Mouse (Mus musculus): ENCODE results near the gene Kpna6. TPM values are rescaled to one million over a fixed set of nuclear protein-coding genes. Genes with fewer than 3 reads are reported as not detected.
A peak's percentile ranks its signal among the peaks of the same experiment; 100 is the strongest.

The Kpna6 gene
- polyA plus RNA-seq, 1 experiment: 35.0 TPM

DNA sequence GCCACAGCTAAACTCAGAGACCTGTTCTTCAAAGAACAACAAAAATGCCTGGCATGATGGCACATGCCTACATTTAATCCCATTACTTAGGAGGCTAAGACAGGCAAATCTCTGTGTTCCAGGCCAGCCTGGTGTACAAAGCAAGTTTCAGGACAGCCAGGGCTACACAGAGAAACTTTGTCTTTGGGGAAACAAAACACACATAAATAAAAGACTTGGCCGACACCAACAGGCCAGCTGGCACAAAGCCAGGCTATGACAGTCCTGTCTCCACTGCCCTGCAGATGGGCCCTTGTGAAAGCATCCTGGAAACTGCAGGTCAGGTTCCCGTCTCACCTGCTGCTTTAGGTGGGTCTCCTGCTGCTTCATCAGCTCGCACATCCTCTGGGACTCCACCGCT is 41.6 kb downstream of the Kpna6 start:
- Histone ChIP-seq H3K27ac (ENCODE audit: insufficient read depth, low read depth, low read length) (no peak overlapping the region), H3K4me3 (ENCODE audit: insufficient read depth, low read depth, low read length) (no peak overlapping the region), H3K36me3 (ENCODE audit: control insufficient read depth, insufficient read depth, low read length) (peaks cover 10% of the 10 kb centered on the region), H3K4me1 (ENCODE audit: control insufficient read depth, insufficient read depth, low read length) (no peaks in the 10 kb centered on the region), H3K27me3 (replicated peaks; ENCODE audit: control insufficient read depth, insufficient read depth, low read length) (no peaks in the 10 kb centered on the region)
- TF ChIP-seq CTCF (conservative IDR thresholded peaks at IDR 0.05; ENCODE audit: insufficient read depth, insufficient read length, low read depth, low read length): no peak
- no peak for TF ChIP-seq POLR2A (IDR thresholded peaks at IDR 0.05; ENCODE audit: low read depth, low read length)
- DNase-seq: peak; percentile 64
- 59% methylated on average over 4 of the region's 4 CpGs for WGBS

DNA sequence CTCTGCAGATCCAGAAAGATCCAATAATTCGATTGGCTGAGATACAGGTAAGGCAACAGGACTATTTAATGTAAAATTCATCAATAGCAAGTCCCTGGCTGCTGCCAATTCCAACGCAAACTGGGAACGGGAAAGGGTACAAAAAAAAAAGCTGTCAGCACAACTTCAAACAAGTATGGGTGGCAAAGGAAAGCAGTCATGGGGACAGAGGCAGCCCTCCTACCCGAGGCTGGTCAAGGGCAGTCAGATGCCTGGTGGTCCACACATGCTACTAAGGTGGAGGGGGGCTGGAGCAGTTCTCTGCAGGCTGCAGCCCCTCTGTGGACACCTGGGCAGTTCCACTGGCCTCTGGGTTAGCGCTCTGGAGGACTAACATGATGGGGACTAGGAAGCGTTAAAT is 46.5 kb downstream of the Kpna6 start:
- no peaks in the 10 kb centered on the region for H3K27me3 ChIP-seq (replicated peaks; ENCODE audit: control insufficient read depth, insufficient read depth, low read length)
- no peak for DNase-seq
- peaks cover 3% of the 10 kb centered on the region for H3K36me3 ChIP-seq (ENCODE audit: control insufficient read depth, insufficient read depth, low read length)
- H3K27ac ChIP-seq (ENCODE audit: insufficient read depth, low read depth, low read length): no peak overlapping the region
- H3K4me3 ChIP-seq (ENCODE audit: insufficient read depth, low read depth, low read length): no peak overlapping the region
- peaks cover 12% of the 10 kb centered on the region for H3K4me1 ChIP-seq (ENCODE audit: control insufficient read depth, insufficient read depth, low read length)
- no peak for TF ChIP-seq POLR2A (IDR thresholded peaks at IDR 0.05; ENCODE audit: low read depth, low read length)
- TF ChIP-seq CTCF (conservative IDR thresholded peaks at IDR 0.05; ENCODE audit: insufficient read depth, insufficient read length, low read depth, low read length): no peak
- 82% methylated on average over 6 of the region's 6 CpGs for WGBS

DNA sequence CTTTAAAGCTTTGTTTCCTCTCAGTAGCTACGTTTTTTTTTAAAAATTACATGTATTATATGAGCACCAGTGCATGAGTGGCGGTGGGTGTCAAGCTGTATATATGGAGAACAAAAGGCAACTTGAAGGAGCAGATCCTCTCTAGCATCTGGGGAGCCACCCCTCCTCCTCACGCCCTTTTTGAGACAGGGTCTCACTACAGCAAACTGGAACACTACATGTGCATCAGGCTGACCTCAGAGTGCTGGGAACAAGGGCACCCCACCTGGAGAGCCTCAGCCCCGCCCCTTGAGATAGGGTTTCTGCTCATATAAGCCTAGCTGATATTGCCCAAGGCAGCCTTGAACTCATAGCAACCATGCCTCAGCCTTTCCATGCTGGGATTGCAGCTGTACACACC is 47.1 kb downstream of the Kpna6 start:
- Histone ChIP-seq H3K4me1 (ENCODE audit: control insufficient read depth, insufficient read depth, low read length) (peaks cover 12% of the 10 kb centered on the region), H3K27ac (ENCODE audit: insufficient read depth, low read depth, low read length) (peak overlapping the region; percentile 74; the same call in 1 of the 2 replicates), H3K4me3 (ENCODE audit: insufficient read depth, low read depth, low read length) (no peak overlapping the region), H3K27me3 (replicated peaks; ENCODE audit: control insufficient read depth, insufficient read depth, low read length) (no peaks in the 10 kb centered on the region), H3K36me3 (ENCODE audit: control insufficient read depth, insufficient read depth, low read length) (peaks cover 2% of the 10 kb centered on the region)
- WGBS: 55% methylated on average over 4 of the region's 4 CpGs
- TF ChIP-seq CTCF (conservative IDR thresholded peaks at IDR 0.05; ENCODE audit: insufficient read depth, insufficient read length, low read depth, low read length) (no peak), POLR2A (IDR thresholded peaks at IDR 0.05; ENCODE audit: low read depth, low read length) (no peak)
- DNase-seq: no peak

DNA sequence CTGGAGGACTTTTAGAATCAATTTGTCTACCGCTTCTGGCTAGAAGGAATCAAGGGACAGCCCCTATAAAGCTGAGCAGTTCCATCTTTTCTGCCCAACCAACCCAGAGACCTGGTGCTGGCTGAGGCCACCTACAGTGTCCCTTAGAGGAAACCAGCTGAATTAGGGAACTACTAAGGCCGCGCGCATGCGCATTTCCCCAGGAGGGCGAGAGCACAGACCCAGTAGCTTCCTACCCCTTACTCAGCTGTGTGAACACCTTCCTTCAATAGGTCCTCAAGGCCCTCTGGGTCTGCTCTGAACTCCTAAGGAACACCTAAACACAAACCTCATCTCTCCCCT is 47.6 kb downstream of the Kpna6 start:
- TF ChIP-seq POLR2A (IDR thresholded peaks at IDR 0.05; ENCODE audit: low read depth, low read length) (no peak), CTCF (conservative IDR thresholded peaks at IDR 0.05; ENCODE audit: insufficient read depth, insufficient read length, low read depth, low read length) (no peak)
- H3K4me1 ChIP-seq (ENCODE audit: control insufficient read depth, insufficient read depth, low read length): peaks cover 12% of the 10 kb centered on the region
- H3K36me3 ChIP-seq (ENCODE audit: control insufficient read depth, insufficient read depth, low read length): peaks cover 2% of the 10 kb centered on the region
- H3K4me3 ChIP-seq (ENCODE audit: insufficient read depth, low read depth, low read length): peak overlapping the region; percentile 13; the same call in 1 of the 2 replicates
- peak overlapping the region; percentile 74 for H3K27ac ChIP-seq (ENCODE audit: insufficient read depth, low read depth, low read length)
- no peaks in the 10 kb centered on the region for H3K27me3 ChIP-seq (replicated peaks; ENCODE audit: control insufficient read depth, insufficient read depth, low read length)
- 7% methylated on average over 6 of the region's 6 CpGs for WGBS
- peak; percentile 58 for DNase-seq

DNA sequence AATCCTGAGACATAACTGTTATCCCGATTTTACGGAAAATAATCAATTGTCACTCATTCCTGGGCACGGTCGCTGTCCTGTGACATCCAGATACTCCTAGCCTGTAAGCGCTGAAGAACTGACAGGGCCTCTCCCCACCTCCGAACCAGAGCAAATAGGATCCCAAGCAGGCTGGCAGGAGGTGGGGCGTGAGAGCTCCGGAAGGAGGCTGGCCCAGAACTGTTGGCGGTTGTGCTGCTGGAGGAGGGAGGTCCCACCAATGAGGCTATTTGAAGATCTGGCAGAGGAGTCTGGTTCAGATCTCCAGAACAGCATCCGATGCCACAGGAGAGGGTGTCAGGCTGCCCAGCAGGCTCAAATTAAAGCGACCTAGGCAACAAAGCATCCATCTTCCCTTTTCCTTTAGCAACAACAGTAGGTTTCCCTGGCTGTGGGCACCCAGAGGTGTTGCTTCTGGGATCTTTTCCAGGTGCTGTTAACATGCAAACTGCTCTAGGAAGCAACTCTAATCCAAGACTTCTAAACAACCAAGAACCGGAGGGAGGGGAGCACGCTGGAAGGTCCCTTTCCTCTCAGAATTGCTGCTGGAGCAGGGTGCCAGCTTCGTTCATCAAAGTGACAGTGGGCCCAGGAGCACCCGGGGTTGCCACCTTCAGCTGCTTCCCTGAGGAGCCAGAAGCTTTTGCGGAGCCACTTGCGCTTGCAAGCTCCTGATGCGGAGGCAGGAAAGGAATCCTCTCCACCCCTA is 48.1 kb downstream of the Kpna6 start:
- Histone ChIP-seq H3K36me3 (ENCODE audit: control insufficient read depth, insufficient read depth, low read length) (peaks cover 2% of the 10 kb centered on the region), H3K4me1 (ENCODE audit: control insufficient read depth, insufficient read depth, low read length) (peaks cover 12% of the 10 kb centered on the region), H3K27ac (ENCODE audit: insufficient read depth, low read depth, low read length) (peak overlapping the region; percentile 83), H3K27me3 (replicated peaks; ENCODE audit: control insufficient read depth, insufficient read depth, low read length) (no peaks in the 10 kb centered on the region), H3K4me3 (ENCODE audit: insufficient read depth, low read depth, low read length) (peak overlapping the region; percentile 84)
- no peak for TF ChIP-seq POLR2A (IDR thresholded peaks at IDR 0.05; ENCODE audit: low read depth, low read length)
- no peak for TF ChIP-seq CTCF (conservative IDR thresholded peaks at IDR 0.05; ENCODE audit: insufficient read depth, insufficient read length, low read depth, low read length)
- under 1% methylated on average over 18 of the region's 18 CpGs for WGBS
- DNase-seq: peak; percentile 94

GRCm38 (mm10) chr4:129623681-129624091 is 48.9 kb downstream of the Kpna6 start, which contains the start of gene Ccdc28b:
Ccdc28b (minus strand) TSS chr4:129623947.
- no peaks in the 10 kb centered on the region for H3K27me3 ChIP-seq (replicated peaks; ENCODE audit: control insufficient read depth, insufficient read depth, low read length)
- H3K27ac ChIP-seq (ENCODE audit: insufficient read depth, low read depth, low read length): peak within 1 kb of the TSS; percentile 83
- DNase-seq: peak; percentile 77
- under 1% methylated on average over 10 of the region's 10 CpGs for WGBS
- H3K4me3 ChIP-seq (ENCODE audit: insufficient read depth, low read depth, low read length): peak within 1 kb of the TSS; percentile 84
- TF ChIP-seq POLR2A (IDR thresholded peaks at IDR 0.05; ENCODE audit: low read depth, low read length): no peak
- no peak for TF ChIP-seq CTCF (conservative IDR thresholded peaks at IDR 0.05; ENCODE audit: insufficient read depth, insufficient read length, low read depth, low read length)
- H3K36me3 ChIP-seq (ENCODE audit: control insufficient read depth, insufficient read depth, low read length): no peaks in the 10 kb centered on the region; the same call in 1 of the 2 replicates
- peaks cover 14% of the 10 kb centered on the region for H3K4me1 ChIP-seq (ENCODE audit: control insufficient read depth, insufficient read depth, low read length)

GRCm38 (mm10) chr4:129622803-129623535 is 49.6 kb downstream of the Kpna6 start:
- Histone ChIP-seq H3K27me3 (replicated peaks; ENCODE audit: control insufficient read depth, insufficient read depth, low read length) (no peaks in the 10 kb centered on the region), H3K36me3 (ENCODE audit: control insufficient read depth, insufficient read depth, low read length) (no peaks in the 10 kb centered on the region), H3K4me3 (ENCODE audit: insufficient read depth, low read depth, low read length) (peak overlapping the region; percentile 84), H3K4me1 (ENCODE audit: control insufficient read depth, insufficient read depth, low read length) (peaks cover 19% of the 10 kb centered on the region), H3K27ac (ENCODE audit: insufficient read depth, low read depth, low read length) (peak overlapping the region; percentile 20; the same call in 1 of the 2 replicates)
- no peak for DNase-seq
- 15% methylated on average over 8 of the region's 8 CpGs for WGBS
- no peak for TF ChIP-seq POLR2A (IDR thresholded peaks at IDR 0.05; ENCODE audit: low read depth, low read length)
- TF ChIP-seq CTCF (conservative IDR thresholded peaks at IDR 0.05; ENCODE audit: insufficient read depth, insufficient read length, low read depth, low read length): no peak

Data from kidney, adult 2 months (tissue).